Mouse (Mus musculus): ENCODE results near the gene Clcnka. TPM values are rescaled to one million over a fixed set of nuclear protein-coding genes. Genes with fewer than 3 reads are reported as not detected.

The Clcnka gene
- polyA plus RNA-seq, 1 experiment from 2014 or later, result 0.06 TPM

DNA sequence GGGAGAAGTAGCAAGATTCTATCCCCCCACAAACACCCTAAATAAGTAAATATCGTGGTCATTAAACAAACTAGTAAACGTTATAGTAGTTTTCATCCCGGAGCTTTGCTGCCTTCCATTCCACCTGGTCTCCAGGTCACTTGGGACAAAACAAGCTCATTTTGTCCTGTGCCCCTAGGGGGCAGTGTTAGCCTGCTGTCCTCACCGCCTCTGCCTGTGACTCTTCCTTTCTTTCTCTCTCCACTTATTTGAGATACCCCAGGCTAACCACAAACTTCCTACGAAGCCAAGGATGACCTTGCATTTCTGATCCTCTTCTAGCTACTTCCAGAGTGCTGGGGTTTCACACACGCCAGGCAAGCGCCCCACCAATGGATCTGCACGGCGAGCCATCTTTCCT, 32.5 kb upstream of the Clcnka start:
- Histone ChIP-seq H3K27me3 (no peaks in the 10 kb centered on the region), H3K4me1 (replicated peaks) (peaks cover 16% of the 10 kb centered on the region), H3K36me3 (no peaks in the 10 kb centered on the region), H3K27ac (no peak overlapping the region), H3K9ac (no peak overlapping the region), H3K9me3 (replicated peaks) (no peaks in the 10 kb centered on the region), H3K4me3 (no peak overlapping the region), H3K4me2 (no peak overlapping the region)
- whole genome bisulfite sequencing, result 39% methylated on average over 9 of the region's 9 CpGs
- ATAC-seq (replicated peaks; ENCODE audit: insufficient number of reproducible peaks, insufficient read depth, low FRiP score, low read depth), result no peak

GRCm38 (mm10) chr4:141429847-141430246, 31.3 kb upstream of the Clcnka start:
- H3K4me1 ChIP-seq (replicated peaks), result peaks cover 26% of the 10 kb centered on the region
- no peak overlapping the region for H3K4me3 ChIP-seq
- ATAC-seq (replicated peaks; ENCODE audit: insufficient number of reproducible peaks, insufficient read depth, low FRiP score, low read depth), result no peak
- H3K4me2 ChIP-seq, result no peak overlapping the region
- H3K27ac ChIP-seq, result 0 out of 2 replicates have a peak overlapping the region, but pooled peaks have one; percentile 19
- H3K9ac ChIP-seq, result no peak overlapping the region
- H3K36me3 ChIP-seq, result no peaks in the 10 kb centered on the region
- H3K9me3 ChIP-seq (replicated peaks), result no peaks in the 10 kb centered on the region
- WGBS, result 55% methylated on average over 9 of the region's 9 CpGs
- H3K27me3 ChIP-seq, result no peaks in the 10 kb centered on the region

DNA sequence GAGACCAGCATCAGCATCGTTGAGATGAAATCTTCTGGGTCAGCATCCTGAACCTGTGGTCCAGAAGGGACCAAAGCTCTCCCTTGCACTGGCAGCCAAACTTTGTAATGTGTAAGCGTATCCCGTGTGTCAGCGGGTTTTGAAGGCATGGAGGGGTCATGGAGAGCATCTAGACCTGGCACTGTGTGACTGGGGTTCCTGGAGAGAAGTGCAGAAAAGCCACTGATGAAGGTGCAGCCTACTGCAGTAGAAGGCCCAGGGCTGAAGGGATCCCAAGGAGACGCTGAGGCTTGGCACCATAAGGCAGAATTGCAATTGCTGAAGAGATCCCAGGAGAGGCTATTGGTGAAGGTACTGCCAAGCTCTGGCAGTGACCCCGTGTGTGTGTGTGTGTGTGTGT, 30.9 kb upstream of the Clcnka start:
- peak overlapping the region; percentile 19; the same call in 1 of the 2 replicates for H3K27ac ChIP-seq
- 70% methylated on average over 6 of the region's 6 CpGs for WGBS

DNA sequence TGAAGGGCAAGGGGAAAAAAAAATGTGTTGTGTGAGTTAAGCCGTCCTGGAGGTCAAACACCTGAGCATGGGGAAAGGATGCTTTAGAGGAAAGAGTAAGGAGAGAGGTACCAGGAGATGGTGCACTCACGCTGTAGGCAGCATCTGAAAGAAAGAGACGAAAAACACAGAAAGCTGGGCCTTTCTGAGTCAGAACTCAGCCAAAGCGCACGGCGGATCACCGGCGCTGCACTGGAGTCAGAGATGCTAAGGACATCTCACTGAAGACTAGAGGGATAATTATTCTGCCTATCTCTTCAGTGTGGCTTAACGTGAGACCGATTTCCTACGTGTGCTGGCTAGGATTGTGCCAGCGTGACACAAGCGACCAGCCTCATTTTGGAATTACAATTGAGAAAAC, 29.4 kb upstream of the Clcnka start:
- 81% methylated on average over 13 of the region's 13 CpGs for WGBS
- H3K27ac ChIP-seq, result peak overlapping the region; percentile 97; the same call in 1 of the 2 replicates
- peaks cover 32% of the 10 kb centered on the region for H3K4me1 ChIP-seq (replicated peaks)
- H3K36me3 ChIP-seq, result no peaks in the 10 kb centered on the region
- no peaks in the 10 kb centered on the region for H3K9me3 ChIP-seq (replicated peaks)
- H3K9ac ChIP-seq, result no peak overlapping the region
- no peak overlapping the region for H3K4me3 ChIP-seq
- ATAC-seq (replicated peaks; ENCODE audit: insufficient number of reproducible peaks, insufficient read depth, low FRiP score, low read depth), result no peak
- no peaks in the 10 kb centered on the region for H3K27me3 ChIP-seq
- no peak overlapping the region for H3K4me2 ChIP-seq

More for the DNA sequence above, 30.9 kb upstream of the Clcnka start:
- Histone ChIP-seq H3K9me3 (replicated peaks) (no peaks in the 10 kb centered on the region), H3K9ac (no peak overlapping the region), H3K4me1 (replicated peaks) (peaks cover 29% of the 10 kb centered on the region), H3K27me3 (no peaks in the 10 kb centered on the region), H3K4me2 (no peak overlapping the region), H3K36me3 (no peaks in the 10 kb centered on the region), H3K4me3 (no peak overlapping the region)
- no peak for ATAC-seq (replicated peaks; ENCODE audit: insufficient number of reproducible peaks, insufficient read depth, low FRiP score, low read depth)

- Histone ChIP-seq H3K9me3 (replicated peaks) (no peaks in the 10 kb centered on the region), H3K27me3 (no peaks in the 10 kb centered on the region), H3K4me1 (replicated peaks) (peaks cover 32% of the 10 kb centered on the region), H3K4me2 (peak overlapping the region; percentile 75), H3K9ac (peak overlapping the region; percentile 30; the same call in 1 of the 2 replicates), H3K4me3 (peak overlapping the region; percentile 65; the same call in 1 of the 2 replicates), H3K27ac (peak overlapping the region; percentile 97), H3K36me3 (no peaks in the 10 kb centered on the region)
- ATAC-seq (replicated peaks; ENCODE audit: insufficient number of reproducible peaks, insufficient read depth, low FRiP score, low read depth), result no peak
- WGBS, result 53% methylated on average over 10 of the region's 10 CpGs
Observed at GRCm38 (mm10) chr4:141426796-141427745, 28.5 kb upstream of the Clcnka start.

- Histone ChIP-seq H3K4me3 (peak overlapping the region; percentile 65), H3K4me1 (replicated peaks) (peaks cover 38% of the 10 kb centered on the region), H3K36me3 (no peaks in the 10 kb centered on the region), H3K9ac (peak overlapping the region; percentile 81), H3K27me3 (no peaks in the 10 kb centered on the region), H3K9me3 (replicated peaks) (no peaks in the 10 kb centered on the region), H3K27ac (peak overlapping the region; percentile 97), H3K4me2 (peak overlapping the region; percentile 75)
- ATAC-seq (replicated peaks; ENCODE audit: insufficient number of reproducible peaks, insufficient read depth, low FRiP score, low read depth), result peak; percentile 70
- WGBS, result 3% methylated on average over 36 of the region's 36 CpGs
Observed at GRCm38 (mm10) chr4:141425484-141426479, 27.3 kb upstream of the Clcnka start.

- H3K27me3 ChIP-seq, result no peaks in the 10 kb centered on the region
- H3K4me1 ChIP-seq (replicated peaks), result peaks cover 53% of the 10 kb centered on the region
- peak overlapping the region; percentile 81 for H3K9ac ChIP-seq
- peak overlapping the region; percentile 97 for H3K27ac ChIP-seq
- no peaks in the 10 kb centered on the region for H3K36me3 ChIP-seq
- peak overlapping the region; percentile 65 for H3K4me3 ChIP-seq
- peak overlapping the region; percentile 75 for H3K4me2 ChIP-seq
- no peak for ATAC-seq (replicated peaks; ENCODE audit: insufficient number of reproducible peaks, insufficient read depth, low FRiP score, low read depth)
- H3K9me3 ChIP-seq (replicated peaks), result no peaks in the 10 kb centered on the region
- WGBS, result 55% methylated on average over 13 of the region's 13 CpGs
Observed at GRCm38 (mm10) chr4:141423691-141424431, 25.3 kb upstream of the Clcnka start.

DNA sequence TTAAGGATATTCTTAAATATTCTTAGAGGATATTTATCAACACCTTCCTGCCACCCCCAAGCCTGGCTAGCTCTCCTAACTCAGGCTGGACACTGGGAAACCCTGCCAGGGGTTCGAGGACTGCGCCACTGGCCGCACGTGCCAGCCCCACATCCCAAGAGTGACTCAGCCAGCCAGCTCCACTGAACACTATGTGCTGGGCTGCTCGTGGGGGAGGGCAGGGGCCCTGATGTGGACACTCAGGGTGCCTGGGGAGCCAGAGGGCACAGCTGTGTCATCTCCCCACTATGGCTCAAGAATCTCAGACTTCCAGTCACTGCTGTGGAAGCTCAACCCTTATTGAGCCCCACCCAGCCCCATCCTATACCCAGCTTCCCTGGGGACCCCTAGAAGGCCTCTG, 24.8 kb upstream of the Clcnka start:
- Histone ChIP-seq H3K9me3 (replicated peaks) (no peaks in the 10 kb centered on the region), H3K27me3 (no peaks in the 10 kb centered on the region), H3K4me1 (replicated peaks) (peaks cover 53% of the 10 kb centered on the region), H3K36me3 (no peaks in the 10 kb centered on the region), H3K27ac (peak overlapping the region; percentile 97), H3K4me3 (peak overlapping the region; percentile 65), H3K9ac (peak overlapping the region; percentile 81), H3K4me2 (peak overlapping the region; percentile 75)
- 40% methylated on average over 5 of the region's 5 CpGs for WGBS
- ATAC-seq (replicated peaks; ENCODE audit: insufficient number of reproducible peaks, insufficient read depth, low FRiP score, low read depth), result no peak

- H3K4me3 ChIP-seq, result peak overlapping the region; percentile 65
- peaks cover 53% of the 10 kb centered on the region for H3K4me1 ChIP-seq (replicated peaks)
- H3K4me2 ChIP-seq, result peak overlapping the region; percentile 75
- WGBS, result 44% methylated on average over 5 of the region's 5 CpGs
- peak overlapping the region; percentile 97 for H3K27ac ChIP-seq
- no peaks in the 10 kb centered on the region for H3K9me3 ChIP-seq (replicated peaks)
- ATAC-seq (replicated peaks; ENCODE audit: insufficient number of reproducible peaks, insufficient read depth, low FRiP score, low read depth), result no peak
- H3K9ac ChIP-seq, result peak overlapping the region; percentile 81
- H3K36me3 ChIP-seq, result no peaks in the 10 kb centered on the region
- no peaks in the 10 kb centered on the region for H3K27me3 ChIP-seq
Observed at GRCm38 (mm10) chr4:141422841-141423240, 24.3 kb upstream of the Clcnka start.

DNA sequence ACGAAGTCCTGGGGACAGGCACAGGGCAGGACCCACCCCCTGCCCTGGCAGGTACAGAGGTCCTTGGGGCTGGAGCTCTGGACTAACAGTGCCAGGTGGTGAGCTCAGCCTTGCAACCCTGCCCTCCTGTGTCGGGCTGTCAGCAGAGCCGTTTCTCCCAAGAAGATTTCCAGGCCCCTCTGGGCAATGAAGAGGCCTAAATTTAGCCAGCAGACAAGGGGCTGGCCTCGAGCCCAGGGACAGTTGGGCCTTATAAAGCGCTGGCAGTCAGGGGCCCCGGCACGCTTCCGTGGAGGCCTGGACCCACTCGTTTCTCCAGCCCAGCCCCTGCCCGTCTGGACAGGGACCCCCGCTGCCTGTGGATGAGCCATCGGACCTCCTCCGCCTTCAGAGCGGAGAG, 22.9 kb upstream of the Clcnka start:
- H3K9ac ChIP-seq, result peak overlapping the region; percentile 81
- no peaks in the 10 kb centered on the region for H3K27me3 ChIP-seq
- H3K27ac ChIP-seq, result peak overlapping the region; percentile 99
- peak overlapping the region; percentile 75 for H3K4me2 ChIP-seq
- peaks cover 42% of the 10 kb centered on the region for H3K4me1 ChIP-seq (replicated peaks)
- peak overlapping the region; percentile 65 for H3K4me3 ChIP-seq
- H3K36me3 ChIP-seq, result no peaks in the 10 kb centered on the region
- ATAC-seq (replicated peaks; ENCODE audit: insufficient number of reproducible peaks, insufficient read depth, low FRiP score, low read depth), result peak; percentile 70
- WGBS, result 17% methylated on average over 14 of the region's 14 CpGs
- H3K9me3 ChIP-seq (replicated peaks), result no peaks in the 10 kb centered on the region
